Mouse (Mus musculus): Measurements from ENCODE around the gene Hivep3.

- TF ChIP-seq POLR2AphosphoS2 (IDR thresholded peaks at IDR 0.05; ENCODE audit: insufficient read length, low read depth) (no peak), POLR2A (IDR thresholded peaks at IDR 0.05; ENCODE audit: insufficient read length, low read depth) (no peak), MAX (IDR thresholded peaks at IDR 0.05; ENCODE audit: low read depth) (no peak), E2F4 (IDR thresholded peaks at IDR 0.05; ENCODE audit: insufficient read depth) (no peak), SRF (IDR thresholded peaks at IDR 0.05; ENCODE audit: control insufficient read depth, insufficient read length, low read depth) (no peak), REST (IDR thresholded peaks at IDR 0.05; ENCODE audit: insufficient read depth, insufficient read length) (no peak), TCF3 (IDR thresholded peaks at IDR 0.05; ENCODE audit: insufficient read length, low read depth) (no peak), TCF12 (IDR thresholded peaks at IDR 0.05; ENCODE audit: insufficient read depth, poor library complexity, severe bottlenecking) (no peak)
Observed at GRCm38 (mm10) chr4:119915069-119915468, 181.5 kb downstream of the Hivep3 start.

Measured in myocyte (in vitro differentiated cells).